Mouse (Mus musculus) small intestine, adult 2 months (tissue): ENCODE data around the gene Hspa1a.

Experiments
- CTCF ChIP-seq: fragments of 200-500 bp; IDR thresholded peaks from 2 replicates; pipeline ENCODE4 v1.5.1; 2012; ENCODE audit warnings: low read depth, mild to moderate bottlenecking, control low read depth, inconsistent platforms, low read length, moderate library complexity, mixed read lengths; ENCODE audit not compliant: insufficient replicate concordance, insufficient read length; ENCODE audit errors: extremely low read depth
- POLR2A ChIP-seq: fragments of 200-500 bp; IDR thresholded peaks from 2 replicates; pipeline ENCODE4 v1.6.1; 2012; ENCODE audit warnings: low read depth, mild to moderate bottlenecking, control low read depth, inconsistent platforms, low read length, moderate library complexity

- TF ChIP-seq POLR2A: peak; percentile 72
- TF ChIP-seq CTCF: no peak
Measured at GRCm38 (mm10) chr17:34981690-34982180, 9.8 kb upstream of the Hspa1a start, which contains the start of gene Lsm2.
